Mouse (Mus musculus) heart, postnatal 0 days (tissue): ENCODE measurements around the gene Imp3.

Experiments used
- CTCF ChIP-seq: IDR thresholded peaks from 2 replicates; pipeline ENCODE4 v1.5.1; 2016; ENCODE audit warnings: antibody characterized with exemption, control low read depth, low read depth
- EP300 ChIP-seq: IDR thresholded peaks from 2 replicates; pipeline ENCODE4 v1.6.1; 2016; ENCODE audit warnings: antibody characterized with exemption, low read depth

DNA sequence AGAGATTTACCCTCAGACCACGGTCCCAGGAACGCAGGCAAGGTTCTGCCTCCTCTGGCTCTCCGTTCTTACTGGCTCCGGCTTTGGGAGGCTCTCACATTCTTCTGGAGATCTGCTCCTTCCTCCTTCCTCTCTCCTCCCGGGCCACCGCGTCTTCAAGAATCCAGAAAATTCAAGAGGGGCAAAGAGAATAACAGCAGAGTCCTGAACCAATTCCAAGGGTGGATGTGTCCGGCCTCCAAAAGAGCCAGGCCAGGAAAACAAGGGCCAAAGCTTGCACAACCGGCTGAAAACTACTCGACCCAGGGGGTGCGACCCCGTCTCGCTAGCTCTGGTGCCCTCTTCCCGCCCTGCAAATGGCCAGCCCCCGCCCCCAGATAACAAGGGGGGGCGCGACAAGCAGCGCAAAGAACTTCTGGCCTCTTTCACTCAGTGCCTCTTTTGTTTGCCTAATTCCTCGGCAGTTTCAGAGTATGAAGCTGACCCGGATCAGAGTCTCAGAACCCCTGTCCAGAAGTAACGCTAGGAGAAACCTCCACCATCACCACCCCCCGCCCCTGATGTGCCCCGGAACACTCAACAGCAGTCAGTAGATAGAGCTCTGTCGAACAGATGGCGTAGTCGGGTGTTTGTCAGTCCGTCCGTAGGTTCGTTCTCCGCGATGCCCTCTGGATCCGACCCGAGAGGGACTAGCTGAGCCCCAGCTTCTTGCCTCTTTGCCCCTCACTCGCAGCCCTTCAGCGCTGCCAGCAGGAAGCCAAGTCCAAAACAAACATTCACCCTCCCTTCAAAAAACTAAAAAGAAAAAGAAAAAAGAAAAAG lies 9.9 kb upstream of the Imp3 start:
- no peak for TF ChIP-seq CTCF
- no peak for TF ChIP-seq EP300
